Mouse (Mus musculus) kidney, adult 8-10 months (tissue): ENCODE data around the gene Nagpa.
A peak's percentile ranks its signal among the peaks of the same experiment; 100 is the strongest.

Experiments
- DNase-seq, 2 experiments: peaks; one replicate each; pipeline ENCODE4 v3.0.0; 2022

The Nagpa gene

GRCm38 (mm10) chr16:5195080-5195479 lies 8.7 kb downstream of the Nagpa start:
- peak; percentile 53 to 65 for DNase-seq

DNA sequence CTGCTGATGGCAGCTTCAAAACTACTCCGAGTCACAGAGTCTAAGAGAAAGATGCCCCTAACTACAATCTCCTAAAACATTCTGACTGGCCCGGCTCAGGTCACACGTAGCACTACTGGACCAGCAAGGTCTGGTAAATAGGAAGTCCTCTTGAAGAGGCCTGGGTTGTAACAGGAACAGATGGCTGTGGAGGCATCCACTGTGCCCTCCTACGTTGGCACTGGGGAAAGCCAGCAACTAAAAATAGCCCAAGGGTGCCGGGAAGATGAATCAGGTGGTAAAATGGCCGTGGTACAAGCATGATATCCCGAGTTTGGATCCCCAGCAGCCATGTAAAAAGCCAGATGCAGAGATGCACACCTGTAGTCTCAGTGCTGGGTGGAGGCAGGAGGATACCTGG lies 17.6 kb downstream of the Nagpa start:
- no peak for DNase-seq

GRCm38 (mm10) chr16:5185691-5186090 lies 18.1 kb downstream of the Nagpa start:
- peak in 1 of 2 experiments; percentile 24 for DNase-seq

GRCm38 (mm10) chr16:5184956-5185355 lies 18.9 kb downstream of the Nagpa start:
- no peak for DNase-seq

DNA sequence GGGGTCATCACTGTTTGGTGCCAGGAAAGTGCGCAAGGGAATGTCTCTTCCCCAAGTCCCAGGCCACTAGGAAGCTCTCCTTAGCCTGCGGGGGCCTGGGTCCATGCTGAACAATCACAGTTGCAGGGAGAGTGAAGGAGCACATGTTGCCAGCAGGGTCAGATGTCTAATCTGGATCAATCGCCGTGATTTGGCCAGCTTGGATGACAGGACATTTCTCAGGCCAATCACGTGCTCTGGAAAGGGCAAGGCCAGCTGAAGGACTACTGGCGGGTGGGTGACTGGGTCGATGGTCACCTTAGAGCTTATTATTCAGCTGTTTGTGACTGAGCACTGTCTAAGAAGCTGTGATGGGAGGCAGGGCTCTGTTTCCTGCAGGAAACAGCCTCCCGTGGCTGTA lies 19.7 kb downstream of the Nagpa start:
- no peak for DNase-seq

DNA sequence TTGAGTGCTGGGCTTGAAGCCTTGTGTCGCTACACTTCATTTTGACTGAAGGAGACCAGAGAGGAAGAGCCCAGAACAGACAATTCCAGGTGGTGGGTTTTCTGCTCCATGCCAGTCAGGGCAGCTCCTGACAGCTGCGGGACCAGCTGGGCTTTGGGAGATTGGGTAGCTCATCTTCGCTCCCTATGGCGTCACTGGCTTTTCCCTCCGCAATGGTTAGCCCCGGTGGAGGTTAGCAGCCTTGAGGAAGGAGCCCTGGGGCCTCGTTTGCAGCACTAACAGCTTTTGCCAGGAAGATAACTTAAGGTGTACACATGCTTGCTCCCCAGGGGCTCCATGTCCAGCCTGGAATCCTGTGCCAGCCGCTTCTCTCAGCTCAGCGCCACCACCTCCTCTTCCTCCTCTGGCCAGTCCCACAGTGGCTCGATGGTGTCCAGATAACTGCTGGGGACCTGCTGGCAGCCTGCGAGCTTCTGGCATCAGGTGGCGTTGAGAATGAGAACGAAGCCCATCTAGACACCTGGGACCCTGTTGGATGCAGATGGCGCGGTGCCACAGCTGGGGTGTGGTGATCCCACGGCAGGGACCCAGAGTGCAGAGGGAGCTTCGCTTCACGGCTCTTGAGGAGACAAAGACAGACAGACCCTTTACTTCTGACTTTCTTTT lies 20.4 kb downstream of the Nagpa start:
- no peak for DNase-seq

GRCm38 (mm10) chr16:5172636-5173035 lies 31.2 kb downstream of the Nagpa start:
- no peak for DNase-seq

DNA sequence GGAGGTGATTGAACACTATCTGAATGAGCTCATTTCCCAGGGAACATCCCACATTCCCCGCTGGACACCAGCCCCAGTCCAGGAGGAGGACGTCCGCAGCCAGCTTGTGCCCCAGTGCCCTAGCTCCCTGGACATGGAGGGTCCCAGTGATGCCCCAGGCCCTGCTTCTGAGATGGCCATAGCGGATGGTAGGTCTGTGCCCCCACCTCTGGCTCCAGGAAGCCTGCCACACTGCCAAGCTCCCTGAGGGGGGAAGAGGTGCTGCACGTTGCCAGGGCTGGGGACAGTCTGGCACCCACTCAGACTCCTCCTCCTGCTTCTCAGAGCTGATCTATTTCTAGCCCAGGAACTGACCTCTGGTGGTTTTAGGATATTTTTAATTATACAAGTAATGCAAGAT lies 35.0 kb downstream of the Nagpa start:
- no peak for DNase-seq

- no peak for DNase-seq
Measured at GRCm38 (mm10) chr16:5168038-5168437, 35.8 kb downstream of the Nagpa start.

- no peak for DNase-seq
Measured at GRCm38 (mm10) chr16:5164327-5164726, 39.5 kb downstream of the Nagpa start.

GRCm38 (mm10) chr16:5159248-5159647 lies 44.6 kb downstream of the Nagpa start:
- DNase-seq, result no peak

DNA sequence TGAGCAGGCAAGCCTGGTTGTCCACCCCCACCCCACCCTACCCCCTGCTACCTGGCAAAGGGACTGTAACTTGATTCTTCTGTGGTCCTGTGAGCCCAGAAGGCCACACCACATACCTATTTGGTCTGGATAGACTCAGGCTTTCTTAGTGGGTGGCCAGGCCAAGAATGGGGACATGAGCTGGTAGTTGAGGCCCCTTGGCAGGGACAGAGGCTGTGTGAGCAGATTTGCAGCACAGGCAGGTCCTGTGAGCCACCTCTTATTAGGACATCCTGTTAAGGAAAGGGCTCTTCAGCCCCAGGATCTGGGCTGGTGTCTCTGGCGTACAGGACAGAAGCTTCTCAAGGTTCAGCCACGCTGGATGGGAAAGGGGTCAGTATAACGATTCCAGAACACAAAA lies 46.7 kb downstream of the Nagpa start:
- DNase-seq, result no peak

DNA sequence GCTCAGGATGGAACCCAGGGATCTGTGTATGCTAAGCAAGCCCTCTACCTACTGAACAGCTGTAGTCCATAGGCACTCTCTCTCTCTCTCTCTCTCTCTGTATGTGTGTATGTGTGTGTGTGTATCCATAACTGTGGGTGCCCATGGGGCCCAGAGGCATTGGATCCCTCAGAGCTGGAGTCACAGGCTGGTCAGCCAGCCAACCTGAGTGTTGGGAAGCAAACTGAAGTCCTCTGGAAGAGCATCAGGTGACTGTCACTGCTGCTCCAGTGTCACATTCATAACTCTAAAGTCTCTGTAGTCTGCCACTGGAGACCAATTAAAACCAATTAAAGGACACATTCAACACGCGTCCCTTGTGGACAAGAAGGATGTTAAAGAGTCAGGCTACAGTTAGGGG lies 47.3 kb downstream of the Nagpa start:
- no peak for DNase-seq

GRCm38 (mm10) chr16:5155014-5155413 lies 48.8 kb downstream of the Nagpa start:
- DNase-seq, result no peak

GRCm38 (mm10) chr16:5153299-5154026 lies 50.3 kb downstream of the Nagpa start:
- no peak for DNase-seq

- DNase-seq, result no peak
Measured at GRCm38 (mm10) chr16:5150544-5150943, 53.3 kb downstream of the Nagpa start.

- no peak for DNase-seq
Measured at GRCm38 (mm10) chr16:5147037-5147385, 56.8 kb downstream of the Nagpa start, which contains the start of gene Sec14l5. TSS of gene Sec14l5 (plus strand) at chr16:5147109.

GRCm38 (mm10) chr16:5146367-5147036 lies 57.3 kb downstream of the Nagpa start:
- DNase-seq, result peak; percentile 87 to 88

GRCm38 (mm10) chr16:5145570-5145969 lies 58.2 kb downstream of the Nagpa start:
- peak; percentile 67 to 85 for DNase-seq
